In genomic region chr6:70957341-70957940, GRCm38 (mm10) we compare ENCODE assay signal across 11 mouse cellular contexts. TPM values are rescaled to one million over a fixed set of nuclear protein-coding genes. Genes with fewer than 3 reads are reported as not detected.
DNase-seq lines count a peak whose midpoint lies in the region; ATAC-seq lines count a peak whose summit lies in the region.
"Had no signal": no experiment of that assay in that cellular context is flagged by ENCODE, and none has a peak within 500 bp of the region (broad histone marks: within the 10 kb centered on the region; RNA-seq: fewer than 3 reads in every experiment).

No protein-coding gene starts in this region.

- DNase-seq in lung, adult 18-20 months: no peak
- DNase-seq in gastrocnemius, postnatal 4 days (ENCODE audit: low spot score in 2 of 2): no peak
- no peak for DNase-seq in left cerebral cortex, adult 8-10 months (ENCODE audit: low spot score in 2 of 2)

- H3K27ac ChIP-seq in lung, embryonic 15.5 days: no peak overlapping the region
- H3K27ac ChIP-seq in forebrain, embryonic 15.5 days (replicated peaks): no peak overlapping the region
- H3K27ac ChIP-seq in limb, embryonic 13.5 days: no peak overlapping the region
- no peak overlapping the region for H3K27ac ChIP-seq in stomach, embryonic 15.5 days
- H3K27ac ChIP-seq: liver, embryonic 14.5 days had no signal

- no peaks in the 10 kb centered on the region for H3K9me3 ChIP-seq in lung, embryonic 15.5 days
- H3K9me3 ChIP-seq in forebrain, embryonic 15.5 days: no peaks in the 10 kb centered on the region
- H3K9me3 ChIP-seq in limb, embryonic 13.5 days: no peaks in the 10 kb centered on the region
- H3K9me3 ChIP-seq in stomach, embryonic 15.5 days: no peaks in the 10 kb centered on the region

- peak overlapping the region; percentile 75; the same call in 1 of the 2 replicates for H3K4me2 ChIP-seq in lung, embryonic 15.5 days
- 0 out of 2 replicates have a peak overlapping the region, but pooled peaks have one; percentile 84 for H3K4me2 ChIP-seq in forebrain, embryonic 15.5 days (replicated peaks)
- H3K4me2 ChIP-seq in limb, embryonic 13.5 days (replicated peaks): peak overlapping the region; percentile 97
- H3K4me2 ChIP-seq in stomach, embryonic 15.5 days: peak overlapping the region; percentile 78

- no peak overlapping the region for H3K9ac ChIP-seq in lung, embryonic 15.5 days
- H3K9ac ChIP-seq in forebrain, embryonic 15.5 days (replicated peaks): no peak overlapping the region
- H3K9ac ChIP-seq in limb, embryonic 13.5 days: no peak overlapping the region
- H3K9ac ChIP-seq in stomach, embryonic 15.5 days: no peak overlapping the region
- H3K9ac ChIP-seq: liver, embryonic 14.5 days had no signal

- H3K4me3 ChIP-seq in lung, embryonic 15.5 days: peak overlapping the region; percentile 39; the same call in 1 of the 2 replicates
- H3K4me3 ChIP-seq in forebrain, embryonic 15.5 days: peak overlapping the region; percentile 42; the same call in 1 of the 2 replicates
- peak overlapping the region; percentile 58 for H3K4me3 ChIP-seq in limb, embryonic 13.5 days
- peak overlapping the region; percentile 39; the same call in 1 of the 2 replicates for H3K4me3 ChIP-seq in stomach, embryonic 15.5 days (replicated peaks)

- WGBS in lung, embryonic 15.5 days: 10% methylated on average over 7 of the region's 7 CpGs
- WGBS in forebrain, embryonic 15.5 days: 10% methylated on average over 7 of the region's 7 CpGs
- WGBS in limb, embryonic 13.5 days: 15% methylated on average over 7 of the region's 7 CpGs
- WGBS in stomach, embryonic 15.5 days: 17% methylated on average over 7 of the region's 7 CpGs

- peaks cover 82% of the 10 kb centered on the region for H3K27me3 ChIP-seq in lung, embryonic 15.5 days
- peaks cover 67% of the 10 kb centered on the region for H3K27me3 ChIP-seq in forebrain, embryonic 15.5 days
- H3K27me3 ChIP-seq in limb, embryonic 13.5 days: peaks cover 83% of the 10 kb centered on the region
- peaks cover 57% of the 10 kb centered on the region for H3K27me3 ChIP-seq in stomach, embryonic 15.5 days (replicated peaks)

- no peak for ATAC-seq in lung, embryonic 15.5 days (ENCODE audit: borderline replicate concordance, extremely low read depth, low FRiP score, low TSS enrichment)
- no peak for ATAC-seq in forebrain, embryonic 15.5 days (replicated peaks)
- ATAC-seq in limb, embryonic 13.5 days (ENCODE audit: low FRiP score, low read depth): no peak
- ATAC-seq in stomach, embryonic 15.5 days (ENCODE audit: insufficient read depth, low FRiP score, low read depth): no peak

- peaks cover 9% of the 10 kb centered on the region; the same call in 1 of the 2 replicates for H3K4me1 ChIP-seq in lung, embryonic 15.5 days
- peaks cover 12% of the 10 kb centered on the region for H3K4me1 ChIP-seq in forebrain, embryonic 15.5 days
- peaks cover 12% of the 10 kb centered on the region for H3K4me1 ChIP-seq in limb, embryonic 13.5 days
- H3K4me1 ChIP-seq in stomach, embryonic 15.5 days: peaks cover 9% of the 10 kb centered on the region

- no peaks in the 10 kb centered on the region for H3K36me3 ChIP-seq in lung, embryonic 15.5 days
- no peaks in the 10 kb centered on the region for H3K36me3 ChIP-seq in forebrain, embryonic 15.5 days
- H3K36me3 ChIP-seq in limb, embryonic 13.5 days: no peaks in the 10 kb centered on the region
- no peaks in the 10 kb centered on the region for H3K36me3 ChIP-seq in stomach, embryonic 15.5 days

RNA-seq across cellular contexts. Expression of gene Foxi3, which starts 1.1 kb away (rescaled TPM):
- polyA plus RNA-seq in lung, embryonic 15.5 days (2015; fragmentation: Nextera tagmentation; extraction: Ambion mirVana): not detected in 2 replicates
- polyA plus RNA-seq in forebrain, embryonic 15.5 days (2015; fragmentation: Nextera tagmentation; extraction: Ambion mirVana): not detected in 2 replicates
- polyA plus RNA-seq in limb, embryonic 13.5 days (2015; fragmentation: Nextera tagmentation; extraction: Ambion mirVana): 0.15 and 0.20 TPM in 2 replicates
- not detected in 2 replicates for polyA plus RNA-seq in stomach, embryonic 15.5 days (2015; fragmentation: Nextera tagmentation; extraction: Ambion mirVana)
- total RNA-seq in gastrocnemius, postnatal 4 days (2021): not detected
- total RNA-seq in left cerebral cortex, adult 8-10 months (2022): not detected
- total RNA-seq: adrenal gland, adult 2 months; MEL had no signal
- polyA plus RNA-seq: adrenal gland, adult 2 months; large intestine, adult 2 months; liver, embryonic 14.5 days had no signal

RNA-seq across cellular contexts. Expression of gene Tex37, which starts 38.7 kb away (rescaled TPM):
- polyA plus RNA-seq in lung, embryonic 15.5 days (2015; fragmentation: Nextera tagmentation; extraction: Ambion mirVana): not detected in 2 replicates
- polyA plus RNA-seq in forebrain, embryonic 15.5 days (2015; fragmentation: Nextera tagmentation; extraction: Ambion mirVana): not detected in 2 replicates
- not detected in 2 replicates for polyA plus RNA-seq in limb, embryonic 13.5 days (2015; fragmentation: Nextera tagmentation; extraction: Ambion mirVana)
- polyA plus RNA-seq in stomach, embryonic 15.5 days (2015; fragmentation: Nextera tagmentation; extraction: Ambion mirVana): not detected in 2 replicates
- total RNA-seq in gastrocnemius, postnatal 4 days (2021): not detected
- total RNA-seq in left cerebral cortex, adult 8-10 months (2022): not detected
- total RNA-seq: adrenal gland, adult 2 months; MEL had no signal
- polyA plus RNA-seq: adrenal gland, adult 2 months; large intestine, adult 2 months; liver, embryonic 14.5 days had no signal
